Mouse (Mus musculus) urinary bladder, postnatal 14 days (tissue): ENCODE measurements at regions not wholly inside any gene's neighbourhood (a gene's known extent, or its start where the extent isn't known, plus 50 kb on each side); places are given as distances from the start of the nearest gene placed in this dataset.

Source experiments
- DNase-seq: peaks from one replicate; pipeline ENCODE4 v3.0.0; 2021; ENCODE audit warnings: low spot score

- DNase-seq: no peak
These were observed 85.3 kb upstream of the Lifr start for GRCm38 (mm10) chr15:7005142-7005541.

GRCm38 (mm10) chr15:7006271-7006670 lies 84.1 kb upstream of the Lifr start:
- DNase-seq: no peak

GRCm38 (mm10) chr15:7008725-7009380 lies 81.6 kb upstream of the Lifr start:
- no peak for DNase-seq

GRCm38 (mm10) chr15:7010966-7011695 lies 79.3 kb upstream of the Lifr start:
- no peak for DNase-seq

- no peak for DNase-seq
These were observed 78.7 kb upstream of the Lifr start for GRCm38 (mm10) chr15:7011696-7012070.

GRCm38 (mm10) chr15:7012446-7012845 lies 78.0 kb upstream of the Lifr start:
- no peak for DNase-seq

GRCm38 (mm10) chr15:7013047-7013446 lies 77.4 kb upstream of the Lifr start:
- no peak for DNase-seq

GRCm38 (mm10) chr15:7014984-7015383 lies 75.4 kb upstream of the Lifr start:
- peak; percentile 43 for DNase-seq

- no peak for DNase-seq
These were observed 74.4 kb upstream of the Lifr start for GRCm38 (mm10) chr15:7016018-7016417.

- DNase-seq: no peak
These were observed 73.1 kb upstream of the Lifr start for GRCm38 (mm10) chr15:7017281-7017845.

- no peak for DNase-seq
These were observed 67.8 kb upstream of the Lifr start for GRCm38 (mm10) chr15:7022660-7023059.

- DNase-seq: no peak
These were observed 65.2 kb upstream of the Lifr start for GRCm38 (mm10) chr15:7025194-7025593.

GRCm38 (mm10) chr15:7031297-7032043 lies 58.9 kb upstream of the Lifr start:
- no peak for DNase-seq

GRCm38 (mm10) chr15:7037475-7037874 lies 52.9 kb upstream of the Lifr start:
- no peak for DNase-seq

GRCm38 (mm10) chr15:7039119-7039518 lies 51.3 kb upstream of the Lifr start:
- peak; percentile 15 for DNase-seq

GRCm38 (mm10) chr15:7039825-7040224 lies 50.6 kb upstream of the Lifr start:
- no peak for DNase-seq
